Mouse (Mus musculus): ENCODE data around the gene Rcsd1.

The Rcsd1 gene

GRCm38 (mm10) chr1:165661725-165662124 lies 47.8 kb downstream of the Rcsd1 start:
- DNase-seq (ENCODE audit: low spot score in 2 of 2): no peak

GRCm38 (mm10) chr1:165661191-165661590 lies 48.4 kb downstream of the Rcsd1 start:
- DNase-seq (ENCODE audit: low spot score in 2 of 2): no peak

- peak in 1 of 2 experiments; percentile 46 for DNase-seq (ENCODE audit: low spot score in 2 of 2)
Observed at GRCm38 (mm10) chr1:165660774-165661173, 48.8 kb downstream of the Rcsd1 start.

GRCm38 (mm10) chr1:165658602-165659001 lies 51.0 kb downstream of the Rcsd1 start:
- peak; percentile 48 to 68 for DNase-seq (ENCODE audit: low spot score in 2 of 2)

GRCm38 (mm10) chr1:165655482-165655881 lies 54.1 kb downstream of the Rcsd1 start:
- DNase-seq (ENCODE audit: low spot score in 2 of 2): no peak

GRCm38 (mm10) chr1:165655022-165655421 lies 54.5 kb downstream of the Rcsd1 start:
- DNase-seq (ENCODE audit: low spot score in 2 of 2): no peak

GRCm38 (mm10) chr1:165653126-165653885 lies 56.3 kb downstream of the Rcsd1 start:
- DNase-seq (ENCODE audit: low spot score in 2 of 2): no peak

- DNase-seq (ENCODE audit: low spot score in 2 of 2): no peak
Observed at GRCm38 (mm10) chr1:165652507-165652906, 57.0 kb downstream of the Rcsd1 start.

- DNase-seq (ENCODE audit: low spot score in 2 of 2): no peak
Observed at GRCm38 (mm10) chr1:165651158-165651557, 58.4 kb downstream of the Rcsd1 start.

- DNase-seq (ENCODE audit: low spot score in 2 of 2): no peak
Observed at GRCm38 (mm10) chr1:165645102-165645501, 64.5 kb downstream of the Rcsd1 start.

GRCm38 (mm10) chr1:165643735-165644134 lies 65.8 kb downstream of the Rcsd1 start:
- no peak for DNase-seq (ENCODE audit: low spot score in 2 of 2)

GRCm38 (mm10) chr1:165642780-165643311 lies 66.7 kb downstream of the Rcsd1 start:
- peak in 1 of 2 experiments; percentile 50 for DNase-seq (ENCODE audit: low spot score in 2 of 2)

GRCm38 (mm10) chr1:165641786-165642771 lies 67.5 kb downstream of the Rcsd1 start:
- DNase-seq (ENCODE audit: low spot score in 2 of 2): peak; percentile 76 to 87

GRCm38 (mm10) chr1:165641271-165641771 lies 68.2 kb downstream of the Rcsd1 start:
- DNase-seq (ENCODE audit: low spot score in 2 of 2): peak in 1 of 2 experiments; percentile 74

GRCm38 (mm10) chr1:165636289-165636688 lies 73.3 kb downstream of the Rcsd1 start:
- no peak for DNase-seq (ENCODE audit: low spot score in 2 of 2)

- DNase-seq (ENCODE audit: low spot score in 2 of 2): no peak
Observed at GRCm38 (mm10) chr1:165635055-165635897, 74.3 kb downstream of the Rcsd1 start.

- peak; percentile 97 to 98 for DNase-seq (ENCODE audit: low spot score in 2 of 2)
Observed at GRCm38 (mm10) chr1:165634151-165634884, 75.2 kb downstream of the Rcsd1 start, which contains the start of gene Mpzl1. TSS of gene Mpzl1 (minus strand) at chr1:165634538.

- no peak for DNase-seq (ENCODE audit: low spot score in 2 of 2)
Observed at GRCm38 (mm10) chr1:165633345-165633744, 76.2 kb downstream of the Rcsd1 start.

GRCm38 (mm10) chr1:165631136-165631535 lies 78.4 kb downstream of the Rcsd1 start:
- no peak for DNase-seq (ENCODE audit: low spot score in 2 of 2)

- no peak for DNase-seq (ENCODE audit: low spot score in 2 of 2)
Observed at GRCm38 (mm10) chr1:165629975-165630374, 79.6 kb downstream of the Rcsd1 start.

Measured in frontal cortex, postnatal 10 days (tissue).